Mouse (Mus musculus): ENCODE data around the gene Myo18b. TPM values are rescaled to one million over a fixed set of nuclear protein-coding genes. Genes with fewer than 3 reads are reported as not detected.

Myo18b gene
- polyA plus RNA-seq, 1 experiment from 2014 or later: 0.95 TPM

GRCm38 (mm10) chr5:112700794-112701193 is 195.4 kb downstream of the Myo18b start:
- WGBS: 53% methylated on average over 3 of the region's 3 CpGs
- H3K27me3 ChIP-seq (replicated peaks; ENCODE audit: control insufficient read depth, insufficient read depth, low read length): no peaks in the 10 kb centered on the region
- H3K36me3 ChIP-seq (ENCODE audit: control insufficient read depth, insufficient read depth, low read length): no peaks in the 10 kb centered on the region
- H3K9me3 ChIP-seq (ENCODE audit: control insufficient read depth, low read length): no peaks in the 10 kb centered on the region
- H3K27ac ChIP-seq (ENCODE audit: low read depth): no peak overlapping the region
- H3K4me1 ChIP-seq (replicated peaks; ENCODE audit: control insufficient read depth, insufficient read depth, low read length): no peaks in the 10 kb centered on the region
- no peak overlapping the region for H3K9ac ChIP-seq (ENCODE audit: low read length)
- H3K4me2 ChIP-seq (ENCODE audit: low read length): no peak overlapping the region
- ATAC-seq (replicated peaks; ENCODE audit: low FRiP score, low TSS enrichment, low read depth) (no peak), DNase-seq (ENCODE audit: low spot score) (no peak)
- H3K4me3 ChIP-seq (ENCODE audit: low read depth, low read length): no peak overlapping the region

GRCm38 (mm10) chr5:112696683-112697082 is 199.5 kb downstream of the Myo18b start:
- Histone ChIP-seq H3K27me3 (replicated peaks; ENCODE audit: control insufficient read depth, insufficient read depth, low read length) (no peaks in the 10 kb centered on the region), H3K4me1 (replicated peaks; ENCODE audit: control insufficient read depth, insufficient read depth, low read length) (no peaks in the 10 kb centered on the region), H3K27ac (ENCODE audit: low read depth) (no peak overlapping the region), H3K4me3 (ENCODE audit: low read depth, low read length) (no peak overlapping the region), H3K36me3 (ENCODE audit: control insufficient read depth, insufficient read depth, low read length) (no peaks in the 10 kb centered on the region), H3K9me3 (ENCODE audit: control insufficient read depth, low read length) (no peaks in the 10 kb centered on the region), H3K9ac (ENCODE audit: low read length) (no peak overlapping the region), H3K4me2 (ENCODE audit: low read length) (no peak overlapping the region)
- whole genome bisulfite sequencing: 78% methylated on average over 4 of the region's 4 CpGs
- DNase-seq (ENCODE audit: low spot score): no peak
- no peak for ATAC-seq (replicated peaks; ENCODE audit: low FRiP score, low TSS enrichment, low read depth)

- DNase-seq (ENCODE audit: low spot score) (no peak), ATAC-seq (replicated peaks; ENCODE audit: low FRiP score, low TSS enrichment, low read depth) (no peak)
- Histone ChIP-seq H3K4me2 (ENCODE audit: low read length) (no peak overlapping the region), H3K4me3 (ENCODE audit: low read depth, low read length) (no peak overlapping the region), H3K27ac (ENCODE audit: low read depth) (no peak overlapping the region), H3K9me3 (ENCODE audit: control insufficient read depth, low read length) (no peaks in the 10 kb centered on the region), H3K4me1 (replicated peaks; ENCODE audit: control insufficient read depth, insufficient read depth, low read length) (no peaks in the 10 kb centered on the region), H3K27me3 (replicated peaks; ENCODE audit: control insufficient read depth, insufficient read depth, low read length) (no peaks in the 10 kb centered on the region), H3K36me3 (ENCODE audit: control insufficient read depth, insufficient read depth, low read length) (no peaks in the 10 kb centered on the region), H3K9ac (ENCODE audit: low read length) (no peak overlapping the region)
- 52% methylated on average over 7 of the region's 7 CpGs for WGBS
These were observed 200.9 kb downstream of the Myo18b start for GRCm38 (mm10) chr5:112695254-112695711.

- no peaks in the 10 kb centered on the region for H3K27me3 ChIP-seq (replicated peaks; ENCODE audit: control insufficient read depth, insufficient read depth, low read length)
- H3K4me2 ChIP-seq (ENCODE audit: low read length): no peak overlapping the region
- H3K27ac ChIP-seq (ENCODE audit: low read depth): no peak overlapping the region
- H3K36me3 ChIP-seq (ENCODE audit: control insufficient read depth, insufficient read depth, low read length): no peaks in the 10 kb centered on the region
- no peaks in the 10 kb centered on the region for H3K9me3 ChIP-seq (ENCODE audit: control insufficient read depth, low read length)
- H3K4me3 ChIP-seq (ENCODE audit: low read depth, low read length): no peak overlapping the region
- H3K4me1 ChIP-seq (replicated peaks; ENCODE audit: control insufficient read depth, insufficient read depth, low read length): no peaks in the 10 kb centered on the region
- DNase-seq (ENCODE audit: low spot score): no peak
- no peak overlapping the region for H3K9ac ChIP-seq (ENCODE audit: low read length)
- no peak for ATAC-seq (replicated peaks; ENCODE audit: low FRiP score, low TSS enrichment, low read depth)
- WGBS: 79% methylated on average over 18 of the region's 18 CpGs
These were observed 202.8 kb downstream of the Myo18b start for GRCm38 (mm10) chr5:112693286-112693849.

- Histone ChIP-seq H3K27ac (ENCODE audit: low read depth) (no peak overlapping the region), H3K4me2 (ENCODE audit: low read length) (no peak overlapping the region), H3K27me3 (replicated peaks; ENCODE audit: control insufficient read depth, insufficient read depth, low read length) (no peaks in the 10 kb centered on the region), H3K36me3 (ENCODE audit: control insufficient read depth, insufficient read depth, low read length) (no peaks in the 10 kb centered on the region), H3K4me3 (ENCODE audit: low read depth, low read length) (no peak overlapping the region), H3K9ac (ENCODE audit: low read length) (no peak overlapping the region), H3K4me1 (replicated peaks; ENCODE audit: control insufficient read depth, insufficient read depth, low read length) (no peaks in the 10 kb centered on the region), H3K9me3 (ENCODE audit: control insufficient read depth, low read length) (no peaks in the 10 kb centered on the region)
- 80% methylated on average over 4 of the region's 4 CpGs for WGBS
- ATAC-seq (replicated peaks; ENCODE audit: low FRiP score, low TSS enrichment, low read depth): no peak
- DNase-seq (ENCODE audit: low spot score): no peak
These were observed 208.9 kb downstream of the Myo18b start for GRCm38 (mm10) chr5:112687100-112687818.

GRCm38 (mm10) chr5:112686309-112687099 is 209.7 kb downstream of the Myo18b start:
- H3K4me1 ChIP-seq (replicated peaks; ENCODE audit: control insufficient read depth, insufficient read depth, low read length): no peaks in the 10 kb centered on the region
- 77% methylated on average over 14 of the region's 14 CpGs for WGBS
- DNase-seq (ENCODE audit: low spot score): no peak
- ATAC-seq (replicated peaks; ENCODE audit: low FRiP score, low TSS enrichment, low read depth): no peak
- H3K9me3 ChIP-seq (ENCODE audit: control insufficient read depth, low read length): no peaks in the 10 kb centered on the region
- no peak overlapping the region for H3K9ac ChIP-seq (ENCODE audit: low read length)
- H3K27ac ChIP-seq (ENCODE audit: low read depth): no peak overlapping the region
- no peak overlapping the region for H3K4me2 ChIP-seq (ENCODE audit: low read length)
- no peak overlapping the region for H3K4me3 ChIP-seq (ENCODE audit: low read depth, low read length)
- H3K36me3 ChIP-seq (ENCODE audit: control insufficient read depth, insufficient read depth, low read length): no peaks in the 10 kb centered on the region
- no peaks in the 10 kb centered on the region for H3K27me3 ChIP-seq (replicated peaks; ENCODE audit: control insufficient read depth, insufficient read depth, low read length)

GRCm38 (mm10) chr5:112679251-112679650 is 216.9 kb downstream of the Myo18b start:
- WGBS: 88% methylated on average over 2 of the region's 2 CpGs
- no peak overlapping the region for H3K4me2 ChIP-seq (ENCODE audit: low read length)
- H3K27ac ChIP-seq (ENCODE audit: low read depth): no peak overlapping the region
- no peaks in the 10 kb centered on the region for H3K36me3 ChIP-seq (ENCODE audit: control insufficient read depth, insufficient read depth, low read length)
- H3K27me3 ChIP-seq (replicated peaks; ENCODE audit: control insufficient read depth, insufficient read depth, low read length): no peaks in the 10 kb centered on the region
- H3K4me3 ChIP-seq (ENCODE audit: low read depth, low read length): no peak overlapping the region
- ATAC-seq (replicated peaks; ENCODE audit: low FRiP score, low TSS enrichment, low read depth) (no peak), DNase-seq (ENCODE audit: low spot score) (no peak)
- H3K9ac ChIP-seq (ENCODE audit: low read length): no peak overlapping the region
- H3K9me3 ChIP-seq (ENCODE audit: control insufficient read depth, low read length): no peaks in the 10 kb centered on the region
- H3K4me1 ChIP-seq (replicated peaks; ENCODE audit: control insufficient read depth, insufficient read depth, low read length): no peaks in the 10 kb centered on the region

- no peaks in the 10 kb centered on the region for H3K9me3 ChIP-seq (ENCODE audit: control insufficient read depth, low read length)
- WGBS: 61% methylated on average over 4 of the region's 4 CpGs
- no peak overlapping the region for H3K27ac ChIP-seq (ENCODE audit: low read depth)
- H3K4me1 ChIP-seq (replicated peaks; ENCODE audit: control insufficient read depth, insufficient read depth, low read length): no peaks in the 10 kb centered on the region
- H3K36me3 ChIP-seq (ENCODE audit: control insufficient read depth, insufficient read depth, low read length): no peaks in the 10 kb centered on the region
- H3K4me3 ChIP-seq (ENCODE audit: low read depth, low read length): no peak overlapping the region
- no peaks in the 10 kb centered on the region for H3K27me3 ChIP-seq (replicated peaks; ENCODE audit: control insufficient read depth, insufficient read depth, low read length)
- DNase-seq (ENCODE audit: low spot score): no peak
- no peak for ATAC-seq (replicated peaks; ENCODE audit: low FRiP score, low TSS enrichment, low read depth)
- no peak overlapping the region for H3K4me2 ChIP-seq (ENCODE audit: low read length)
- H3K9ac ChIP-seq (ENCODE audit: low read length): no peak overlapping the region
These were observed 218.0 kb downstream of the Myo18b start for GRCm38 (mm10) chr5:112678153-112678552.

Data from intestine, embryonic 14.5 days (tissue).